Mouse (Mus musculus) kidney, postnatal 4 days (tissue): ENCODE results near the gene Snph.

ENCODE experiments used
- DNase-seq, 2 experiments: peaks; one replicate each; pipeline ENCODE4 v3.0.0; 2021; ENCODE audit warnings: mixed read lengths in 2 of 2

Snph gene

DNA sequence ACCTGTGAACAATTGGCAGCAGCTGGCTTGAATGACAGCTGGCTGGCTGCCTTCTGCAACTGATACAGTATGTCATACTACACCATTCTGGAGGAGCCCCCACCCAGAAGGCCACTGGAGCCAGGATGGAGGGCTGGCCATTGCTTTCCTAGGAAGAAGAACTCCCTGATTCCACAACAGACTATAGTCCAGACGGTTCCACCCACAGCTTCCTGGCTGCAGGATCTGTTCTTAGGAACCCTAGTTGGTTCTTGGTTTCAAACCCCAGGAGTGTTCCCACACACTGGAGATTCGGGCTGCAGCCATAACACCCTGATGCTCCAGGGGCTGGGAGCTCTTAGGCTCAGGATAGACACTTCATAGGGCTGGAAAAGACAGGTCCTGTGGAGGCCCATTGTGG lies 34.3 kb downstream of the Snph start:
- no peak for DNase-seq

DNA sequence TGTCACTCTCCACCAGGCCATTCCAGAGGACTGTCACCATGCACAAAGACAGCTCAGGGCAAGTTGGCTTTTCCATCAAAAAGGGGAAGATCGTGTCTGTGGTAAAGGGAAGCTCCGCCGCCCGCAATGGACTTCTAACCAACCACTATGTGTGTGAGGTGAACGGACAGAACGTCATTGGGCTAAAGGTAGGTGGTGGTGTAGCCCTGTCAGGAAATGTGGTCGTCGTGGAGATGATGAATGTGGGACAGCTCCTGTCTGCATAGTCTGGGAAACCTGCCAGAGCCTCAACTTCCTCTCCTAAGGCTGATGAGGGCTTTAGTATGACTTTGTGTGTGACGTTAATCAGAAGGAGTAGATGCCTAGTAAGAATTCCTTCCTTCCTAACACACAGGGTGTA lies 45.1 kb downstream of the Snph start:
- peak; percentile 24 to 44 for DNase-seq

DNA sequence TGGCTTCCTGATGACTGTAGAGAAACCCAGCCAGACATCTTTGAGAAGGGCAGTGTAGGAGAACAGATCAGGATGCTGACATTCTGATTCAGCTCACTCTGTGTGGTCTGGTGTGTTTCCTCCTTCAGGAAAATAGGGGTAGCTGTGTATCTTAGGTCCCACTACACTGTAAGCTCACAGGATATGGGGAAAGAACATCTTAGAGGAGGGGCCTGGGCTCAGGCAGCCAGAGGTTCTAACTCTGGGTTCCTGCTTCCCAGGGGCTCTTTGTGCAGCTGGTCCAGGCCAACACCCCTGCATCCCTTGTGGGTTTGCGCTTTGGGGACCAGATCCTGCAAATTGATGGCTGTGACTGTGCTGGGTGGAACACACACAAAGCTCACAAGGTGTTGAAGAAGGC lies 45.6 kb downstream of the Snph start:
- no peak for DNase-seq

DNA sequence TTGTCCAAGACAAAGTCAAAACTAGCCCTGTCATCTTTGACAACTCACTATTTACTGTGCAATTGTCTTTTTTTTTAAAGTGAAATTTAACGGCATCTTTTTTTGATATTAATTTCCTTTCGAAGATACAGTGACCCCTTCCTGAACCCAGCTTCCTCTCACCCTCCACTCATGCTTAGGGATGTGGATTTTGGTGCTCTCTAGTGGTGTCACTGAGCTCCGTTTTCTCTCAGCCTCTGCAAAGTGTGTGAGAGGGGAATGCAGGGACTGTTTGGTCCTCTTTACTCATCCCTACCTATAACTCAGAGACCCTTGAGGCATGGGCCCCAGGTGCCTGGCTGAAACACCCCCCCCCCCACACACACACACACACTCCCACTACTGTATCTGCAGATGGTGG lies 46.5 kb downstream of the Snph start:
- DNase-seq, result no peak

DNA sequence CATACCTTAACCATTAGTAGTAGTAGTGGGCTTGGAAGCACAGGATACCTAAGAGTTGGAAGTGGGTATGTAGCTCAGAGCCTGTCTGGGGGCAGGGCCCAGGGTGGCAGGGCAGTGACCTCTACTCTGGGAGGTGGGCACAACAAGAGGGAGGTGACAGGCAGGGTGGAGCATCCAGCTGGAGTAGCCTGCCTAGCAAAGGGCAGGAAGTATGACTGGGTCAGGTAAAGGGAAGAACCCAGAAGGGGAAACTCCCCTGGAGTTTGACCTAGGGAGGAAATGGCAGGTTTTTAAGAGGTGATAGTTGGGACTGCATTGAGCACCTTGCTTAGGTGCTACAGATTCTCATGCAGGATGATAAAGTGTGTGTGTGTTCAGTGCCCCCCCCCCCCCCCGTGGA lies 51.4 kb downstream of the Snph start:
- DNase-seq, result no peak

DNA sequence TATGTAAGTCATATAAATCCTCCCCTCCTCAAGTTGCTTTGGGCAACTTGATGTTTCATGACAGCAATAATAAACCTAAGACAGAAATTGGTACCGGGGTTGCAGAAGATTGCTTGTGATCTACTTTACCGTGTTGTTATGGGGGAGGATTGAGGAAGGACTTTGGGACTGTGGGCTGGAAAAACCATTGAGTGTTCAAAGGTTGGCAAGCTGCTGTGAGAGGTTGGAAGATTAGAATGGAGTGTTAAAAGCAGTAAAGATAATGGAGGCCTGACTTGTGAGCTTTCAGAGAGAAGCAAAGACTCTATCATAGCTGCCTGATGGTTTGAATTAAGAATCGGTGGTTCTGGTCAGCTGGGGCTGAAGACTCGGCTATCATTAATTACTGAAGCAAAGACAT lies 53.2 kb downstream of the Snph start:
- no peak for DNase-seq

DNA sequence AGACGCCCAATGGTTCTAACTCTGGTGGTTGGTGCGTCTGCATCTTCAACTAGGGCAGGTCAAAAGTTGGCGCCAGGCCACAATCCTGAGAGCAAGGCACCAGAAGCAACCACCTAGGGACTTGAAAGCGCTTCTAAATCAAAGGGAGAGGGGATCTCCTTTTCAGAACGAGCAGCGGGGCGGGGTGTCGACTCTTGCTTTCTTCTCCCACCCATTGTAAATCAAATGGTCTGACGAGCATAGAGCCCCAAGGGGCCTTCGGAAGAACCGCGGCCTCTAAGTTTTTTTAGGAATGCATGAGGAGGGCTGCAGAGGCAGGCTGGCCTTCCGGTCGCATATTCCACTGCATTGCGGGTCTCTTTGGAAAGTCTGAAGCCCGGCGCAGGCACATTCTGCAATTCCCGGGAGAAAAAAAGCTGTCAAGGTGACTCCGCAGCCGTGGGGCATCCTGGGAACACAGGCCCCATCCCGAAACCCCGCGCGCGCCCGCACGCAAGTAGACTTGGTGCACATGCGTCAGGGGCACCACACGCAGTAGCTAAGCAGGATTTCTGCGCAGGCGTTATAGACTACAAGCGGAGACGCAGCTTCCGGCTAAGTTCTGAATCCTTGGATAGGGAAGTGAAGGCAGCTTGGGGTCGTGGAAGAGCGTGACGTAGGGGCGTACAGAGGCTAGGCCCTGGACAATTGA lies 56.5 kb downstream of the Snph start:
- DNase-seq, result peak; percentile 84 to 90

DNA sequence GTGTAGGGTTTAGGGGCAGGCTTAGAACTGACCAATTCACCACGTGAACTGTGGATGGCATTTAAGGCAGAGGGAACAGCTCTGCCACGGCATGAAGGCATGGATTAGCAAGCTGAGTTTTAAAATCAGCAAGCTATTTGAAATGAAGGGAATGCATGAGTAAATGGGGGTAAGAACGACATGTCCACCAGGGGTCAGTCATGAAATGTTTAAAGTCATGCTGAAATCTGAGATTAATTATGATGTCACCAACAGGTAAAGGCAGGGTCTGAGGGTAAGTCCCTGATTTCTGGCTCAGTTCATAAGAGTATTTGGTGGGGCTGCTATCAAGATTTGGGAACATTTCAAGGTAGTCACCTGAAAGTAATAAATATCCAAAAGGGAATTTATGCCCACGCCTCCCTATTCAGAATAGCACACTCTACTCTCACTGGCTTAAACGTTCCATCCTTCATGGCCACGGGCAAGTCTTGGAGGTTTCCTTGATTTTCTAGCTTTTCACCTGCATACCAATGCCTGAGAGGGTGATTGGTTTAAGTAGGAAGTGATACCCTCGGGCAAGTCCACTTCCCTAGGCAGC lies 57.2 kb downstream of the Snph start:
- DNase-seq, result peak; percentile 44 to 56

DNA sequence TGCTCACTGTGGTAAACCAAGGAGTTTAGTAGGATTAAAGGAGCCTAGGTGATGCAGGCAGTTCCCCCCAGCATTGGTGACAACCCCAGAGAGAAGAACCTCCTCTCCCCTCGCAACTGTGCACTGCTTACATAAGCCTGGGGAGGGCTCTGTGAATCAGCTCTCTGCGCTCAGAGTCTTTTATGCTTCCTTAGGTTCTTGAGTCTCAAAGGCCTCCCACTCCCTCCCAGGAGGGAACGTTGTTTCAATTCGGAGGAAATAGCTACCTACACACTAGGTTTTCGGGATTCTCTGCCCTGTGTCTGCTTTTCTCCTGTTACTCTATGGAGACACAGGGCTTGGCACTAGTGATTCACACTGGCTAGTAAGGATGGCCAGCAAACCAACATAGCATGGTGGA lies 57.8 kb downstream of the Snph start:
- DNase-seq, result no peak

DNA sequence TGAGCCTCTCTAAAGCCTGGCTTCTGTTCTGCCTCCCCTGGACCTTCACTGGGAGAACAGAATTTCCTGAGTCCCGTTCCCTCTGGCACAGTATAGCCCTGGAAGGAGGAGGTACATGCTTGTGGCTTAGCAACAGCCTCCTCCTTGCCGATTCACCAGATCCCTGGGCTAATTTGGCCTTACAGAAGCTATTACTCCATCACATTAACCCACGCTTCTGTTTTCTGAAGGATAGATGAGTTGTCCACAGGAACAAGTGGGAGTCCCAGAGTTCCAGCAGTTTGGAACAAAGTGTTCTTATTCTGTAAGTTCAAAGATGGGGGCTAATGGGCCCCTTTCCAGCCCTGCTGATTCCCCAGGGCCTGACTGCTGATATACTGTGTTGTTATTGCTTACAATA lies 58.7 kb downstream of the Snph start:
- DNase-seq, result no peak

DNA sequence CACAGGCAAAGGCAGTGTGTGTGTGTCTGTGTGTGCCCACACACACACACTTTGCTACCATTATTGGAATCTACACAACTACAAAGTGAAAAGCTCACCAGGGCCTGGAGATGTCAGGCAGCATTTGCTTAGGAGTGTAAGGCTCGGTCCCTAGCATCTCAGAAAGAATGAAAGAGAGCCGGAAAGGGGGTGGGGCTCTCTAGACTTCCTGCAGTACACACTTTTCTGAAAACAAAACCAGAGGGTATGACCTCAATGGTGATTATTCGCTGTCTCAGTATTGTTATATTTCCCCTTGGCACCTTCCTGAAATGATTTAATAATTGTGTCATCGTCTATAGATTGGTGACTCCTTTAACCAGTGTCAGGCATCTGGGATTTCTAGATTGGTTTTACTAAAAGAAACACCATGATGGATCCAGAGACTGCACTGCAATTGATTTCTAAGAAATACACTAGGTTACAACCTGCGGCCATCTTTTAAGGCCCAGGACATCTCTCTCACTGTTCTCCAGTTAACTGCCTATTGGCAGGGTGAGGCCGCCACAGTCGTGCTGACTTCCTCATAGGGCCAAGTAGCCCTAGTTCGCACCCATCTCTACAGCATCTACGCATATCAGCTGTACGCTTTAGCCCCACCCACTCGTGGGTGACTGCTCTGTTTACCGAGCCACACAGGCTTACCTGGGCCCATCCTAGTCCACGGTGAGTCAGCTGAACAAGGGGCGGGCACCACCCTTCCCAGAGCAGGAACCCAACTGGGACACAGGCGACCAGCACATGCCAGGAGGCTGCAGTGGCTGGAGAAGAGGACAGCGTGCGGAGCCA lies 60.3 kb downstream of the Snph start, which contains the start of gene Sdcbp2:
Gene Sdcbp2, plus strand, starts transcription at position 750 of the 828 bp plus-strand sequence.
- DNase-seq, result no peak

DNA sequence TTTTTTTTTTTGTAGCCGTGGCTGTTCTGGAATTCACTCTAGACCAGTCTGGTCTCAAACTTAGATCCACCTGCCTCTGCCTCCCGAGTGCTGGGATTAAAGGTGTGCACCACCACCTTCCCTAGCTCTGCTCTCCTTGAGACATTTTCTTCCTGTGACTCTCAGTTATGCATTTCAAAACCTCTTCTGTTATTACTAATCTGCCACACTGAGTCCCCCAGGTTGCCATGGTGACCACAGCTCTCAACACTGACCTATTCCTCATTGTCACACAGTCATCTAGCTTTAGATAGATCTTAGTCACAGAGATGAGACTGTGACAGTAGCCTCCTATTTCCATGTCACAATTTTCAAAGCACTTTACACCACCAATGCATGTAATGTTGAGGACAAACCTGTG lies 62.9 kb downstream of the Snph start:
- DNase-seq, result no peak

DNA sequence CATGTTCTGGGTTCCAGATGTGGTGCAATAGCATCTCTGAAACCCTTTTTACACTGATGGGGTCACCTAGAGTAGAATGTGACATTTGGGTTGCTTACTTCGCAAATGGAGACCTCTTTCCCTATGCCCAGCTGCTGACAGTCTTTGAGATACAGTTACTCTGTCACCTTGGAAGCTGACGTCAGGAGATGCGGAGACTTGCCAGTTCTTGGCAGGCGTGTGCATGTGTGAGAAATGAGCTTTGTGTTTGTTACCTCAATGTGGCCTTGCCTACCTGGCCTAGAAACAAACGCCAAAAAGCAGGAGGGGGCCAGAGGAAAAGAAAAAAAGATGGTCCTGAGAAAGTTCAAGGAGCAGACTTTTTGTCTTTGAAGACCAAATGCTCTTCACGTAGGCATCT lies 65.5 kb downstream of the Snph start:
- no peak for DNase-seq

DNA sequence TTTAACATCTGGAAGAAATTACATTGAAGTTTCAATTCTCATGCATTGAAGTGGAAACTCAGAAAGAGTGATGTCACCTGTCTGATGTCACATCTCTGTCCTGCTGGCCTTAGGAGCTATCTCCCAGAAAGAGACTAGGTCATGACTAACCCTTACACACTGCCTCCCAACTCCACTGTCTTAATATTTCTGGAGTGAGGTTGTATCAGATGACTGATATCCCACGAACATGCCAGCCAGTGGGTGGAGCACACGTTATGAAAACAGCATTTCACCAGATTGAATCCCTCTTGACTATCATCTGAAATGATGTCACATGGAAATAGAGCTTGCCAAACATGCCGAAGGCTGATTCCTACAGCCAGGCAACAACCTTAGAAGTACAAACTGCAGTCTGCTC lies 67.4 kb downstream of the Snph start:
- no peak for DNase-seq

DNA sequence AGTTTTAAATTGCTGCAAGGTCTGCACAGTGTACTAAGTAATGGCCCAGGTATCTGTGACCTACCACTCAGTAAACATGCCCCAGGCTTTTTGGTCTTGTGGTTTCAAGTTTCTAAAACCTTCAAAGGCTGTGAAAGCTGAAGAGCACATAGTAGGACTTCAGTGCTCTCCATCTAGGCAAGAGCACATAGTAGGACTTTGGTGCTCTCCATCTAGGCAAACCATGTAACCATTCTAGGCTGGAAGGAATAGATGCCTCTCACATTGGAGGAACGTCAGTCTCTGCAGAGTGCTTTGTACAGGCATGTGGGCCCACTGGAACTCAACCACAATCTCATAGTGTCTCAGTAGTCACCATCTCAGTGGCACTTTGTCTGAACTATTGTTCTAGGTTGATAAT lies 68.4 kb downstream of the Snph start:
- DNase-seq, result no peak

DNA sequence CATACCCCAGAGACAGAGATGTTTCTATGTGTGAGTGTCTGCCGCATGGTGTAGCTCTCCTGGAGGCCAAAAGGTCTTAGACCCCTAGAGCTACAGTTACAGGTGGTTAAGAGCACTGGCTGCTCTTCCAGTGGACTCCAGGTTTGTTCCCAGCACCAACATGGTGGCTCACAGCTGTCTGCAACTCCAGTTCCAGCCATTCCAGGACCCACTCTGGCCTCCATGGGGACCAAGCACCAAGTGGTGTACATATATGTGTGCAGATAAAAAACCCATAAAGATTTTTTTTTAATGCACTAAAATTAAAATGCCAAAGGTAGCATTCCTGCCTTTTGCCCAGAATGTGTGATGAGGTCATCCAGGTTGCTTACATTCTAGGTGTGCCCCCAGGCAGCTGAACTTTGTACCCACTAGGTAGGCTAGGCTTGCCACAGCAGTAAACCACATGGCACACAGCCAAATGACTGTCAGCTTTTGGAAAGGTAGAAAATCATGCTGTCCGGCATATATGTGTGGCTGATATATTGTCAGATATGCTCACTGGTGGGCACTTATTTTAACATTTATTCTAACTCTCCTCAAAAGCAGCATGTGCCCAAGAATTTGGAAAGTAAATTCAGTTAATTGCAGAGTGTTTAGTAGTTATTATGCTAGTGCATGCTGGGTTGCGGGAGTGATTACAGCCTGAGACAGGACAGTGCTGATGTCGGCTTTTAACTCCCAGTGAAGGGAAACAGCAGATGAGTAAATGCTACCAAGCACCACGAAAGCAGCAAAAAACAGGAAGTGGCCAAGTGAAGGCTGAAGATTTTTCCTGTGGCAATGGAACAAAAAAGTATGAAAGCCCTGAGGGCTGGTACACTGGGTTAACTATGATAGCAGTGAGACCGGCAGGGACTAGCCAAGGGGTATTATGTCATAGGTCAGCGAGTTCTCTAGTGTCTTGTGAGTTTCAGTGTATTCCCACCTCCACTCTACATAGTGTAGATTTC lies 69.2 kb downstream of the Snph start:
- peak in 1 of 2 experiments; percentile 47 for DNase-seq

DNA sequence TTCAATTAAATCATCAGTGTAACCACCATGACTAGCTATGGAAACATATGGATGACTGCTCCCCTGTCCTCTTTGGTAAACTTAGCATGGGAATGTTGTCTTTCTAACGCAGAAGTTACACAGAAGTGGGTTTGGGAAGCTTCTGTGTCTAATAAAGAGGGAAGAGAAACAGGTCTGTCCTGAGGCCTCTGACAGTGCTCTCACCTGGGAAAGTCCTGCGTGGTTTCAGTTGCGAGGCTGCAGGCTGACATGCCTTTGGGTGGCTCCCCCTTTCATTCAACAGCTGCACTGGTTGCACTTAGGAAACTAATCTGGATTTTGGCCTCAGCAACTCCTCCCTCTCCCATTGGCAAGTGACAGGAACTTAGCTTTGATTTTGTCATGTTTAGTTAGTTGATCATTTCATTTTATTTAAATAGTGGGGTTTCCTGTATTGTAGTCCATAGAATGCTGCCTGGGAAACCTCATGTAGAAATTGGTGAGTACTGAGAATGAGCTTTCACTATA lies 82.7 kb downstream of the Snph start:
- no peak for DNase-seq

DNA sequence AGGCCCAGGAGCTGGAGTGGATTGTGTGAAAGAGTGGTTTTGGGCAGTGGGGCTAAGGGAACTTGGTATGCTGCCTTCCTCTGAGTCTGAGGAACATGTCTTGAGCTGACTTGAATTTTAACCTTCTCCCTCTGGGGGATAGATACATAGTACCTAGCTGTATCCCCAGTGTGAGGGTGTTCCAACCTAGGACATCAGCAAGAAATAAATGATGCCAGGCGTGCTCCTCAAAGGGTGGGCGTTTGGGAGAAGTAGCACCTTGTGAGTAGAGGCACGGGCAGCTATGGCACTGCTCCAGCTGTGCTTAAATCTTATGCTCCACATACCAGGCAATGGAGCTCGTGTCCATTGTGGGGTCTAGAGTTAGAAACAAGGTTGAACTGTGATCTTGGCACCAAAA lies 85.8 kb downstream of the Snph start:
- no peak for DNase-seq

DNA sequence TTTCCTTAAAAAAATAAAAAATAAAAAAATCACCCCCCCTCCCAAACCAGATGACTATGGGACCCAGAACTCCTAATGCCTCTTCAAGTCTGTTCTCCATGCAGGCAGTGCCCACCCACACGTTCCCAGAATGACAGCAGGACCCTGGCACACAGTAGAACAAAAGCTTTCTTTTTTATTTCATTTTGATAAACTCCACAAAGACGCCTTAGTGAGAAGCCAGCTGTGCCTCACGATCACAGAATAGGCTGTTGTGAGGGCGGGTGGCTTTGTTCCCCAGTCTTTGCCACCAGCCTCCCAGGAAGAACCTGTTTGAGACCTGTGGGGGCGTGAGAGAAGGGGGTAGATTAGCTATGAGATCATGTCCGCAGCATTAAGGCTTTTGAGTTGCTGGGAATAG lies 87.7 kb downstream of the Snph start:
- no peak for DNase-seq

DNA sequence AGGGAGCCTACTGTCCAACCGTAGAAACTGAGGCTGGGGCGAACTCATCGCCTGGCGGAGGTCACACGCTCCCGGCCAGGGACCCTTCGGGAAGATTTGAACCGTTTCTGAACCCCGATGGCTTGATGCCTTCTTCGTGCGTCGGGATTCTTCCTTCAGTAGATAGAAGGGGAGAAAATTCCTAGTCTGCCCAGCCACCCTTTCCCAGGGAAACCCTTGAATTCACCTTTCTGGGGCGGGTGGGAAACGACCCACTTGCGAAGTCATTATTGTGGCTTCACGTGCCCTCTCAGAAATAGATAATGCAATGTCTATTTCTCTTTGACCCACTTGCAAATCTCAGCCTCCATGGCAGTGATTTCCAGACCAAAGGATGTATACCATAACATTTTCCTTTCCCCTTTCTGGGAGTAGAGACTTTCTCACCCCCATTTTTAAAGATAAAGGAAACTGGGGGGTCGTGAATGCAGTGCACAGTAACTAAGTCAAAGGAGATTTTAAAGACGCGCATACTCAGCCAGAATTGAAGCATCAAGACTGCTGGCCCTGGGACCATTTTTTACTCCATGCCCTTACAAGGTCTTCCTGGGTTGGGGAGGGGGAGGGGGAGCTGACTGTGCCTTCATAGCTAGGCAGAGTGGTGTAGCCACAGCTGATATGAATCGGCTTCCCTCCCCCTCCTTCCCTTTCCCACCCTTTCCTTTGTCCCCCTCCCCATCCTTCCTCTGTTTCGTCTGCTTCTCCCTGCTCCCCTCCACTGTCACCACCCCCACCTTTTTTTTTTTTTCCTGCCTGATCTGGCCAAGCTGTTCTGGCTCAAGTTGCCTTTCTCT lies 89.1 kb downstream of the Snph start:
- DNase-seq, result peak; percentile 75 to 85

DNA sequence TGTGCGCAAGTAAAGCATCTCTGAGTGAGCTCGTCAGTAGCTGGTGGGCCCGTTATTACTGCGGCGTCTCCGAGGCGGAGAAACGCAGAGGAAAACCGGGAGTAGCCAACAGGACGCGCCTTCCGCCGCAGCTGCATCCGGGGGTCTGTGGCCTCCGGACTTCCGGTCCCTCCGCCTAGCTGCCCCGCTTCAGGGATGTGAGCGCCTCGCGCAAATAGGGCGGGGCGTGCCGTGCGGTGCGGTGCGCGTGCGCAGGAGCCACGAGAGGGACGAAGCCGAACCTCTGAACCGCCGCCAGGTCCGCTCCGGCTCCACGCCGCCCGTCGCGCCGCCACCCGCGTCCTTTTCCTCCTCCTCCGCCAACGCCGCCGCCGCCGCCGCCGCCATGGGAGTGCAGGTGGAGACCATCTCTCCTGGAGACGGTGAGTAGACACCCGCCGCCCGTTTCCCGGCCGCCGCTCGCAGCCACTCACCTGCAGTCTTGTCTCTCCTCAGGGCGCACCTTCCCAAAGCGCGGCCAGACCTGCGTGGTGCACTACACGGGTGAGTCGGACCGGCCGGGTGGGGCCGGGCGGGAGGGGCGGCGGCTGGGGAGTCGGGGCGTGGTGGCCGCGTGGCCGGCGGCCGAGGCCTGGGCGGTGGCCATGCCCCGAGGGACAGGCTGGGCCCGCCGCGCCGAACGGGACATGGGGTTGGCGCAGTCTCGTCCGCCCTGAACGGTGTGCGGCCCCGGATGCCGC lies 89.9 kb downstream of the Snph start, which contains the start of gene Fkbp1a:
Gene Fkbp1a, plus strand, starts transcription at position 161 of the 740 bp plus-strand sequence.
- peak; percentile 99 for DNase-seq
